Mouse (Mus musculus) frontal cortex, postnatal 36 days (tissue): ENCODE measurements at regions not wholly inside any gene's neighbourhood (a gene's known extent, or its start where the extent isn't known, plus 50 kb on each side); places are given as distances from the start of the nearest gene placed in this dataset.
A peak's percentile ranks its signal among the peaks of the same experiment; 100 is the strongest.

ENCODE experiments used
- DNase-seq, 2 experiments: peaks; one replicate each; pipeline ENCODE4 v3.0.0; 2022; ENCODE audit warnings: low spot score in 2 of 2

GRCm38 (mm10) chr16:29950791-29951190, 113.4 kb upstream of the Hes1 start:
- no peak for DNase-seq

GRCm38 (mm10) chr16:29954700-29955099, 109.5 kb upstream of the Hes1 start:
- peak; percentile 36 to 73 for DNase-seq

- peak in 1 of 2 experiments; percentile 67 for DNase-seq
Observed at GRCm38 (mm10) chr16:29956904-29957303, 107.3 kb upstream of the Hes1 start.

- no peak for DNase-seq
Observed at GRCm38 (mm10) chr16:29959939-29960637, 104.1 kb upstream of the Hes1 start.

- no peak for DNase-seq
Observed at GRCm38 (mm10) chr16:29963284-29963683, 100.9 kb upstream of the Hes1 start.

GRCm38 (mm10) chr16:29964563-29964962, 99.6 kb upstream of the Hes1 start:
- no peak for DNase-seq

- no peak for DNase-seq
Observed at GRCm38 (mm10) chr16:29968743-29969142, 95.4 kb upstream of the Hes1 start.

- DNase-seq = no peak
Observed at GRCm38 (mm10) chr16:29972741-29973141, 91.4 kb upstream of the Hes1 start.

GRCm38 (mm10) chr16:29973250-29973649, 90.9 kb upstream of the Hes1 start:
- DNase-seq = no peak

GRCm38 (mm10) chr16:29975800-29976199, 88.4 kb upstream of the Hes1 start:
- no peak for DNase-seq

- DNase-seq = no peak
Observed at GRCm38 (mm10) chr16:29977011-29977410, 87.2 kb upstream of the Hes1 start.

- DNase-seq = no peak
Observed at GRCm38 (mm10) chr16:29977711-29978110, 86.5 kb upstream of the Hes1 start.

- DNase-seq = no peak
Observed at GRCm38 (mm10) chr16:29979066-29979465, 85.1 kb upstream of the Hes1 start.

- DNase-seq = no peak
Observed at GRCm38 (mm10) chr16:29981543-29981942, 82.6 kb upstream of the Hes1 start.

- no peak for DNase-seq
Observed at GRCm38 (mm10) chr16:29982224-29982785, 81.9 kb upstream of the Hes1 start.

- DNase-seq = no peak
Observed at GRCm38 (mm10) chr16:29983161-29983560, 81.0 kb upstream of the Hes1 start.

- DNase-seq = peak in 1 of 2 experiments; percentile 78
Observed at GRCm38 (mm10) chr16:29985126-29985931, 78.9 kb upstream of the Hes1 start.

- no peak for DNase-seq
Observed at GRCm38 (mm10) chr16:29987595-29987994, 76.6 kb upstream of the Hes1 start.

- no peak for DNase-seq
Observed at GRCm38 (mm10) chr16:29987999-29988398, 76.2 kb upstream of the Hes1 start.

- DNase-seq = no peak
Observed at GRCm38 (mm10) chr16:29989308-29989707, 74.9 kb upstream of the Hes1 start.

- DNase-seq = no peak
Observed at GRCm38 (mm10) chr16:29990393-29990792, 73.8 kb upstream of the Hes1 start.

GRCm38 (mm10) chr16:29990795-29991587, 73.2 kb upstream of the Hes1 start:
- no peak for DNase-seq
